Mouse (Mus musculus): ENCODE measurements around the gene Nck1.

DNA sequence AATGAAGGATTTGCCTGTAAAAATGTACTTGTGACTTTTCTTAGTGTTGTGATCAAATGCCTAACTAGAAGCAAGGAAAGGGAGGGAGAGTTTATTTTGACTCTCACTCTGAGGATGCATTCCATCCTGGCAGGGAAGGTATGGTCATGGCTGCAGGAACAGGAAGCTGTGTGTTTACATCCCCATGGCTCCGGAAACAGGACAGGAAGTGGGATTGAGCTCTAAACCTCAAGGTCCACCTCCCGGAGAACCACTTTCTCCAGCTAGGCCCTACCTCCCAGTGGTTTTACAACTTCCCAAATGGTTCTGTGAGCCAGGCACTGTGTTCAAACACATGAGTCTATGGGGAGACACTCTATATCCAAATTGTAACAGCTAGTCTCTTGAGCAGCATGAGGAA lies 82.2 kb downstream of the Nck1 start:
- TF ChIP-seq ZC3H11A (IDR thresholded peaks at IDR 0.05; ENCODE audit: borderline replicate concordance, low read depth, low read length) (no peak), ZNF384 (IDR thresholded peaks at IDR 0.05; ENCODE audit: low read depth, low read length) (no peak), MAFK (IDR thresholded peaks at IDR 0.05; ENCODE audit: insufficient read depth, low read depth, low read length) (no peak)

All from ES-E14 (cell line).